Mouse (Mus musculus) spleen, postnatal 0 days (tissue): ENCODE data around the gene Clhc1. TPM values are rescaled to one million over a fixed set of nuclear protein-coding genes. Genes with fewer than 3 reads are reported as not detected.

Experiments used
- polyA plus RNA-seq: library from polyadenylated mRNA; unstranded; fragments of >200 nt; fragmentation: Nextera tagmentation; extraction: Ambion mirVana; gene quantifications from 2 replicates; pipeline ENCODE4 v1.2.1, GENCODE M21; 2015

Clhc1 gene
- polyA plus RNA-seq, result 0.12 and 0.16 TPM in 2 replicates

DNA sequence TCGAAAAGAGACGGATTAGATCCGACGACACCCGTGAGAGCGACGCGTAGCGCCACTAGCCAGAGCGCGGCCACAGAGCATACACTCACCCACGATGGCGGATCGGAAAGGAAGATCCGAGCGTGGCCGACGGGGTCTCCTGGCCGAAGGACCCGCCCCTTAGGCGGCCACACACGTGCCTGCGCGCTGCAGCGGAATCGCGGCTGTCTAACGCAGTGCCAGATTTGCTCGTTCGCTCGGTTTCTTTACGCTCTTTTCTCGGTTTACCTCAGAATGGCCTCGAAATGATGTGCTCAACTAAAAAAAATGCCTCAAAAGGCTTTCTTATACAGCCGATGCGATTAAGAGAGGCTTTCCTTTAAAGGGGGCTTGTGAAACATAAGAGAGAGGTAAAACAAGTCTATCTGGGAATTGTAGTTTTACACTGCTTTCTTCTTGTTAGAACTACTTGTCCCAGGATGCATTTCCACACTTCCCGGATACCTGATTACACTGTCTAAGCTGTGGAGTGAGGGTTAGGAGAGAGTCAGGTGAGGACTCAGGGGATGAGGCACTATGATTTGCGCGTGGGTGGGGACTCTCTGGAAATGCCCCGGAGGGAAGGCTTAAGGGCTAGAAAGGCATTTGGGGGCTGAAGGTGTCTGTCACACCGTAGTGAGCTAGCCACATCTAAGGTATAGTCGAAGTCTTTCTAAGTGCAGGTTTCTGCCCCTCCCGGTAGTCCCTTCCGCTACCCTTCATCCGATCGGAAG, at the start of gene Clhc1, which contains the start of gene Rps27a:
Clhc1 (plus strand) TSS at position 199 of the 752 bp plus-strand sequence.
Rps27a (minus strand) TSS at position 358 of the 752 bp plus-strand sequence.

DNA sequence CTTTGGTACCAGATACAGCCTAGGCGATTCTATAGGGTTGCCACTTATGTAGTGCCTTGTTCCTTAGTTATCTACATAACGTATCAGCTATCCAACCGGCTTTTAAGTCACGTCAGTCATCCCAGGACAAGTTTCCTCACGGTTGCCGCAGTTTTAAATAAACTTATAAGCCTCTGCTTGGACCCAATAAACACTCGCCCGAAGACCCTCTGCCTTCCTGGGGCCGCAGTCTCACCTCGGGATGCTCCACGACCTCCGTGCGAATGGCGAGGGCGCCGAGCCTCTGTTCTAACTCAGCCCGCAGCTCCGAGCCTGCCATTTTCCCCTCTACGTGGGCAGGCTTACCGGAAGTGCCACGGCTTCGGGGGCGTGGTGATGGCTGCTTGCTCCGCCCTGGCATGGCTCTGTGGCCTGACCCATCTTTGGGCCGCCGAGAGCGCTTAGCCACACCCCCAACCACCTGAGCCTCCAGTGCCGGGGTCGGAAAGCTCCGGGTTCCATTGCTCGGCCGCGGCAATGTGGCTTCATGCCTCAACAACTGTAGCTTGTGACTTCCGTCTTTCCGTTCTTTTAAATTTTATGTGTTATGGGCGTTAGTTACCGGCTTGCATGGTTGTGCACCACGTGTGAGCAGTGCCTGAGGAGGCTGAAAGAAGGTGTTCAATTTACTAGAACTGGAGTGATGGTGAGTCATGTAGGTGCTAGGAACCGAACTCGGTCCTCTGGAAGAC, 32.9 kb upstream of the Clhc1 start, which contains the start of gene Prorsd1:
Prorsd1 (minus strand) TSS at position 352 of the 731 bp plus-strand sequence.

DNA sequence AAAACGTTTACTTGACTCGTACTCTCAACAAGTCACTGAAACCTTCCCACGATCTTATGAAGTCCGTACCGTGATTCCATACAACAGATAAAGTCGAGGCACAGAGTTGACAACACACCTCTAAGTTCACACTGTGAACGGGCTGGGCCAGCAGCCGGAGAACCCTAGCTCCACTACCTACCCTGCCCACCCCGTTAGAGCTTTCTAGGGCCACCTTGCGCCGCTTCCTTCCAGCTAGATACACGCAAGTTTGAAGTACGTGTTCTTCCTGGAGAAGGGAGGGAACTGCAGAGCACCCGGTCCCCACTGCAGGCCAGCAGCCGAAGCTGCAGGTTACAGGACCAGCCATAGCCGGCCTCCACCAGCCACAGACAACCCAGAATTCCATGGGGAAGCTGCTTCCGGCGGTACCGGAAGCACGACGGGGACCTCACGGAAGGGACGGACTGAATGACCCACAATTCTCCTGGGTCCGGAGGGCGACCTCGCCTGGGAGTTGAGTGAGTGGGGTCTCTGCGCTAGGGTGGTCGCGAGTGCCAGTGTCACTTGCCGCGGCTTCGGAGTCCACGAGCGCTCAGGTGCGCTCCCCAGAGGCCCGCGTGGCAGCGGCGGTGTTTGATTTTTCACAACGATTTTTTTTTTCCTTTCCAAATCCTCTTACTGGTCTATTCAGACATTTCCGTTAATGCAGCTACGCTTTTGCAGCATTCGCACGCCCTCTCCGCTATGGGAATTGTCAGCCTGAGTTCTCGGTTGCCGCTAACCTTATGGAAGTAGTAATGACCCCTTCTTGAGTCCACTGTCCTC, 21.6 kb upstream of the Clhc1 start, which contains the start of gene Mtif2:
Mtif2 (plus strand) TSS at position 421 of the 807 bp plus-strand sequence.

Other genes starting within 250 kb of the Clhc1 start
- gene Ccdc88a, start 174.3 kb upstream of the Clhc1 start, polyA plus RNA-seq, result 11.5 and 14.4 TPM in 2 replicates
- 32.0 and 35.3 TPM in 2 replicates for gene Prorsd1, start 32.9 kb upstream of the Clhc1 start, polyA plus RNA-seq
- 30.5 and 36.1 TPM in 2 replicates for gene Mtif2, start 21.5 kb upstream of the Clhc1 start, polyA plus RNA-seq
- 1,212 and 1,257 TPM in 2 replicates for gene Rps27a, start 159 bp downstream of the Clhc1 start, polyA plus RNA-seq
- 27.4 and 34.0 TPM in 2 replicates for gene Rtn4, start 145.0 kb downstream of the Clhc1 start, polyA plus RNA-seq